Mouse (Mus musculus) liver, embryonic 15.5 days (tissue): ENCODE data around the gene Creg2. TPM values are rescaled to one million over a fixed set of nuclear protein-coding genes. Genes with fewer than 3 reads are reported as not detected.
"Not testable (repeated sequence)": the region's sequence is repeated elsewhere in the genome, so short reads cannot be mapped to it uniquely, and the experiment has no call there.

ENCODE experiments used
- ATAC-seq: fragments of 200-750 bp; cut with Nextera tagmentation; 2 replicates; pipeline ENCODE4 v1.8.0; 2017; ENCODE audit warnings: moderate number of reproducible peaks, mild to moderate bottlenecking, moderate library complexity; ENCODE audit not compliant: insufficient read depth
- H3K27ac ChIP-seq: fragments of 300-500 bp; sonication (generic); replicated peaks from 2 replicates; pipeline ENCODE4 v1.5.1; 2015; ENCODE audit warnings: mild to moderate bottlenecking, inconsistent platforms
- H3K27me3 ChIP-seq: fragments of 300-500 bp; sonication (generic); 2 replicates; pipeline ENCODE4 v1.6.1; 2015; ENCODE audit warnings: mild to moderate bottlenecking, inconsistent platforms
- H3K36me3 ChIP-seq: fragments of 300-500 bp; sonication (generic); replicated peaks from 2 replicates; pipeline ENCODE4 v1.6.1; 2015; ENCODE audit warnings: moderate library complexity, mild to moderate bottlenecking, inconsistent platforms
- H3K4me1 ChIP-seq: fragments of 300-500 bp; sonication (generic); replicated peaks from 2 replicates; pipeline ENCODE4 v1.6.1; 2015; ENCODE audit warnings: inconsistent platforms
- H3K4me2 ChIP-seq: fragments of 300-500 bp; sonication (generic); 2 replicates; pipeline ENCODE4 v1.6.1; 2015; ENCODE audit warnings: moderate library complexity, mild to moderate bottlenecking, inconsistent platforms
- H3K4me3 ChIP-seq: fragments of 300-500 bp; sonication (generic); replicated peaks from 2 replicates; pipeline ENCODE4 v1.5.1; 2015; ENCODE audit warnings: mild to moderate bottlenecking, inconsistent platforms
- H3K9ac ChIP-seq: fragments of 300-500 bp; sonication (generic); 2 replicates; pipeline ENCODE4 v1.6.1; 2015; ENCODE audit warnings: moderate library complexity, mild to moderate bottlenecking, inconsistent platforms
- H3K9me3 ChIP-seq: fragments of 300-500 bp; sonication (generic); replicated peaks from 2 replicates; pipeline ENCODE4 v1.6.1; 2016; ENCODE audit warnings: inconsistent platforms
- WGBS: fragments of 180-500 bp; shearing (Covaris S2); methylation state at CpG from one replicate; pipeline ENCODE4 v1.1.7; 2015; ENCODE audit warnings: mixed read lengths; ENCODE audit not compliant: insufficient replicate concordance; 5-methylcytosine and 5-hydroxymethylcytosine counted together
- polyA plus RNA-seq: library from polyadenylated mRNA; unstranded; fragments of >200 nt; fragmentation: Nextera tagmentation; extraction: Ambion mirVana; gene quantifications from 2 replicates; pipeline ENCODE4 v1.2.1, GENCODE M21; 2015

The Creg2 gene
- polyA plus RNA-seq, 1 experiment from 2014 or later = not detected

DNA sequence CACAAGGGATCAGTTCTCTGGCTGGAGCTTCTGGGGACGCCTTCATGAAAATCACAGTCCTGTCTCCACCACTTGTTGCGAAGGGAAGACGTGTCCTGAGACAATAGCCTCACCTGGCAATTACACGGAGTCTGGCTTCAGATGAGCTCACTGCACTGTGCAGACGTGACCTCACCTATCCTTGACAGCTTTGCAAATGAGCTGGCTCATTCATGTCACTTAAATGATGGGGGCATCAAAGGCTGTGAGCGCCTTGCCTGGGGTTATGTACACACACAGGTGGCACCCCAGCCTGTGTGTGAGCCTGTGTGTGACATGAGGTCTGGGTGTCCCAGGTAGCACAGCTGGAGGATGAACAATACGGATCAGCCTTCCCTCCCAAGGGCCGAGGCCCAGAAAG is 27.6 kb upstream of the Creg2 start:
- Histone ChIP-seq H3K4me1 (no peaks in the 10 kb centered on the region), H3K36me3 (no peaks in the 10 kb centered on the region), H3K9me3 (no peaks in the 10 kb centered on the region), H3K27me3 (no peaks in the 10 kb centered on the region), H3K4me2 (no peak overlapping the region), H3K9ac (no peak overlapping the region), H3K27ac (no peak overlapping the region), H3K4me3 (no peak overlapping the region)
- ATAC-seq = no peak
- 61% methylated on average over 8 of the region's 8 CpGs for WGBS

DNA sequence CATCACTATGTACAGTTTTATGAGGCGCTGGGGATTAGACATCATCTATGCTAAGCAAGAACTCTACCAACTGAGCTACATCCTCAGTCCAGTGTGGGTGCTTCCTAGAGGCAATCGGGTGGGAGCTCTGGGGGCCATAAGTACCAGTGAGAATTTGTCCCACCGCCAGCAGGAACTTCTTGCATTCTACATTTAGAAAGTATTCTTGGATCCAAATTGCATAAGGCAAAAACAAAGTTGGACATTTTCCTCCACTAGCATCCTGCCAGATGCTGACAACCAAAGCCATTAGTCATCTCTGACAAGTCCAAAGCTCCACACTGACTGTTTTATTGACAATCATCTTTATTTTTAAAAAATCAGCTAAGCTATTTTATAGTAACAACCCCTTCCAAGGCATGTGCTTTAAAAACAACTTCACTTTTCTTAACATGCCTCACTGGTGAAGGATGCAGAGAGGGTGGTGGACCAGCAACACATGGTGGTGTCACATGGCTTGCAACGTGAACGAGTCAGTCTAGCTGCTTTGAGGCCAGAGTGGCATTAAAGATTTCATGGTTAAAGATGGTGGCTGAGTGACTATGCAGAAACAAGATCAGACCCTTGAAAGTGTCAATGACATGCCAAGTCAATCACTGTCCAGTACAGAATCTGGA is 25.1 kb upstream of the Creg2 start:
- Histone ChIP-seq H3K4me1 (no peaks in the 10 kb centered on the region), H3K9me3 (no peaks in the 10 kb centered on the region), H3K4me2 (no peak overlapping the region), H3K4me3 (no peak overlapping the region), H3K27me3 (no peaks in the 10 kb centered on the region), H3K36me3 (no peaks in the 10 kb centered on the region), H3K27ac (no peak overlapping the region), H3K9ac (no peak overlapping the region)
- 73% methylated on average over 5 of the region's 5 CpGs for WGBS
- ATAC-seq = no peak

DNA sequence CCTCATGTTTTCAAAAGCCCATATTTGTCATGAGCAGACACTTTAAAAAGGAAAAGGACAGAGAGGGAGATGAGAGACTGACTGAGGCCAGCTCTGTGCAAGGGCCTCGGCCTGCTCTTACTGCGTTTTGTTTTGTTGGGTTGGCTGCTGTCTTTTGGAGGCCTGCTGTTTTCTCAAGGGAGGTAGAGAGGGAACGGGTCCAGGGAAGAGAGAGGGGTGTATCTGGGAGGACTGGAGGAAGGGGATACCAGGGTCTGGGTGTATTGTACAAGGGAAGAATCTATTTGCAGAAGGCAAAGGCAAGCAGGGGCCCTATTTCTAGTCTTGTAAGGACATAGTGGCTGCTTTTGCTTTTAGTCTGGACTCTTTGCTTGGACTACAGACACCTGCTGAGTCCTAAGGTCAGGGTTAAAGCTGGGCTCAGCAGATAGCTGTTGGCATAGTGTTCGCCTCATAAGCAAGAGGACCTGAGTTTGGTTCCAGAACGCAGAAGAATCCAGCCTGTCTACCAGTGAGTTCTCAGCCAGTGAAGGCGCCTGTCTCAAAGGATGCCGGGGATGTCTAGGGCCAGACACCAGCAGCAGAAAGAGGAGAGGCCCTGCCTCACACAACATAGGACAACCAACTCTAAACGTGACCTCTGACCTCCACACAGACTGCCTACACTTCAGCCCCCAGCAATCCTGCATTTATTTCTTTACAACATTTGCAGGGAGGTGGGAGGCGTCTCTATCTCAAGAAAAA is 21.3 kb upstream of the Creg2 start:
- no peaks in the 10 kb centered on the region for H3K4me1 ChIP-seq
- H3K4me3 ChIP-seq = no peak overlapping the region
- no peak overlapping the region for H3K9ac ChIP-seq
- H3K4me2 ChIP-seq = no peak overlapping the region
- H3K36me3 ChIP-seq = no peaks in the 10 kb centered on the region
- no peak overlapping the region for H3K27ac ChIP-seq
- 68% methylated on average over 9 of the region's 9 CpGs for WGBS
- H3K9me3 ChIP-seq = no peaks in the 10 kb centered on the region
- H3K27me3 ChIP-seq = no peaks in the 10 kb centered on the region
- ATAC-seq = no peak

DNA sequence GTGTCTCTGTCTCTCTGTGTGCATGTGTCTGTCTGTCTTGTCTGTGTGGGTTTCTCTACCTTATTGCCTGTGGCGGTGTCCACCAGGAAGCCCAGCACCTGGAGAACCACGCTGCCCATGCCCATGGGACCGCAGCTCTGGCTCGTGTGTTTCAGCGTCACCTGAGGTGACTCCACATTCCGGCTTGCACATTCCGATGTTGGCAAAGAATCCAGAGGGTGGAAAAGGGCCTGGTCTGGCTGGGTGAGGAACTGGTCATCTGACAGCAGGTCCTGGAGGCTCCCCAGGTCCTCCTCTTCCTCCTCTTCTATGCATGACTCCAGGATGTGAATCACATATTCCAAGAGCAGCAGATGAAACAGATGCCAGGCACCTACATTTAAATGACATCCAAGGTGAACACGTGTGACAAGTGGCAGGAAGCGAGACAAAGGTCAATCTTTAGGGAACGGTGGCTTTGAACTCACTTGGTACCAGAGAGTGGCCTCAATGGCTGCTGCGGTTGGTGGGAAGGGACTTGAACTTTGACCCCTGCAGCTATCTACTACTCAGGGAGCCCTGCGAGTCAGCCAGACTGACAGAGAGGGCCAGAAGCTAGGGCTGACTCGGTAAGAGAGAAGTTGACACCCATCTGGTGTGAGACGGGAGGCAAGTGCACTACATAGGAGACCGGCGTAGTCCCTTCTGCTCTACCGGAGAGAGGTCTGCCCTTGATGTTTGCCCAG is 19.1 kb upstream of the Creg2 start:
- Histone ChIP-seq H3K36me3 (no peaks in the 10 kb centered on the region), H3K27me3 (no peaks in the 10 kb centered on the region), H3K4me3 (no peak overlapping the region), H3K9me3 (no peaks in the 10 kb centered on the region), H3K4me2 (no peak overlapping the region), H3K9ac (no peak overlapping the region), H3K27ac (no peak overlapping the region), H3K4me1 (no peaks in the 10 kb centered on the region)
- WGBS = 68% methylated on average over 17 of the region's 17 CpGs
- ATAC-seq = no peak

DNA sequence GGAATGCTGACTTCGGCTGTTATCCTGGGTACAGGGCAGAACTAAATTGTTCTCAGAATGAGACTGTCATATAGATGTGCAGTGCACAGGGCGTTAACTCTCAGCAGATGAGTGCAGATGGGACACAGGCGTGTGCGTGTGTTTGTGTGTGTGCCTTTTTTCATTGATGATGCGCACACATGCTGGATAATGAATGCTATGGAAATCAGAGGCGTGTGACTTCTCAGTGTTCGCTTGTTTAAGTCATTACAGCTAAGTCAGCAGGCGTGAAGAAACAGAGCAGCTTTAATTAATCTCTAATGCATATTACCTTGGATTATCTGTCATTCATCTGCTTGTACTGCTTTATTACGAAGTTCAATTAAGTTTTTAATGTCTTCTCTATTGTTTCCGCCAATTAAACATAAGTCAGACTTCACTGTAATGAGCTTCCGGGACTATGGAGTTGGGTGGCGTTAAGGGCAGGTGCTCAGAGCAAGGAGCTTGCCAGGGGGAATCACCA is 15.5 kb upstream of the Creg2 start:
- H3K4me1 ChIP-seq = no peaks in the 10 kb centered on the region
- H3K9me3 ChIP-seq = no peaks in the 10 kb centered on the region
- WGBS = 69% methylated on average over 12 of the region's 12 CpGs
- no peaks in the 10 kb centered on the region for H3K27me3 ChIP-seq
- no peak overlapping the region for H3K4me3 ChIP-seq
- H3K27ac ChIP-seq = no peak overlapping the region
- ATAC-seq = no peak
- H3K36me3 ChIP-seq = no peaks in the 10 kb centered on the region
- H3K9ac ChIP-seq = no peak overlapping the region
- no peak overlapping the region for H3K4me2 ChIP-seq

DNA sequence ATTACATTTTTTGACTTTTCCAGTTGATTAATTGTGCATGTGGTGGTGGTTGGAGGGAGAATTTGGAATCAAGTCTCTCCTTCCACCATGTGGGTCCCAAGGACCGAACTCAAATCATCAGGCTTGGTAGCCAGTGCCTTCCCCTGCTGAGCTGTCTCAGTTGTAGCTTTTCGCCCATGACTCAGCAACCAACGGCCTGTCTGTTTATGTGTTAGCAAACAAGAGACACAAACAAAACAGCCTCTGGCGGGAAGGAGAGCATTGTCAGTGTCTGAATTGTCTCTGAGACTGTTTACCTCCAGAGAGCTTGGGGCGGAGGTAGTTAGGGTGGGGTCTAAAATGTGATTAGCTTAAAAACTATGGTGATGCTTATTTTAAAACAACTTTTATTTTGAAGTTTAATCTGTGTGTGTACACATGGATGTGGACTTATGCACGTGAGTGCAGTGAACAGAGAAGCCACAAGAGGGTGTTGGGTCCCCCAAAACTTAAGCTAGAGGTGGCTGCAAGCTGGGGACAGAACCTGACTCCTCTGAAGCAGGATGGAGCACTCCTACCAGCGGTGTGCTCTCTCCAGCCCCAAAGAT is 12.9 kb upstream of the Creg2 start:
- H3K4me2 ChIP-seq = no peak overlapping the region
- H3K4me1 ChIP-seq = no peaks in the 10 kb centered on the region
- H3K36me3 ChIP-seq = no peaks in the 10 kb centered on the region
- ATAC-seq = no peak
- no peak overlapping the region for H3K4me3 ChIP-seq
- H3K9me3 ChIP-seq = no peaks in the 10 kb centered on the region
- no peak overlapping the region for H3K9ac ChIP-seq
- no peak overlapping the region for H3K27ac ChIP-seq
- 62% methylated on average over 7 of the region's 7 CpGs for WGBS
- no peaks in the 10 kb centered on the region for H3K27me3 ChIP-seq

DNA sequence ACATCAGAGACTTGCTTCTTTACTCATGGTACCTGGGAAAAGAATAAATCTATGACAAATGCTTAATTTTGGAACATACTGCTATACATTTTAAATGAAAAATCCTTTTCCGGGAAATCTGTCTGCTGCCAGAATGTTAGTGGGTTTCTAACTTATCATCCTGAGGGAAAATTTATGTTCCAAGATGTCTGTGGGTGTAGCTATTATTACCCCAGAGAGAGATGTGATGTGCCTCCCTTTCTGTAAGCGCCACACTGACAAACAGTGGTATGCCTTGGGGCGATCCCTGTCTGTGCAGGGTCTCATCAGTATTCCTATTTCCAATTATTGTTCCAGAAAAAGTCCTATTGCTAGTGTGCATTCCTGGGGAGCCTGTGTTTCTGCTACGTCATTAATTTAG is 11.8 kb upstream of the Creg2 start:
- no peak overlapping the region for H3K9ac ChIP-seq
- H3K27ac ChIP-seq = no peak overlapping the region
- no peaks in the 10 kb centered on the region for H3K4me1 ChIP-seq
- H3K9me3 ChIP-seq = no peaks in the 10 kb centered on the region
- no peak overlapping the region for H3K4me2 ChIP-seq
- no peak overlapping the region for H3K4me3 ChIP-seq
- WGBS = 74% methylated on average over 4 of the region's 4 CpGs
- H3K27me3 ChIP-seq = no peaks in the 10 kb centered on the region
- ATAC-seq = no peak
- H3K36me3 ChIP-seq = no peaks in the 10 kb centered on the region

DNA sequence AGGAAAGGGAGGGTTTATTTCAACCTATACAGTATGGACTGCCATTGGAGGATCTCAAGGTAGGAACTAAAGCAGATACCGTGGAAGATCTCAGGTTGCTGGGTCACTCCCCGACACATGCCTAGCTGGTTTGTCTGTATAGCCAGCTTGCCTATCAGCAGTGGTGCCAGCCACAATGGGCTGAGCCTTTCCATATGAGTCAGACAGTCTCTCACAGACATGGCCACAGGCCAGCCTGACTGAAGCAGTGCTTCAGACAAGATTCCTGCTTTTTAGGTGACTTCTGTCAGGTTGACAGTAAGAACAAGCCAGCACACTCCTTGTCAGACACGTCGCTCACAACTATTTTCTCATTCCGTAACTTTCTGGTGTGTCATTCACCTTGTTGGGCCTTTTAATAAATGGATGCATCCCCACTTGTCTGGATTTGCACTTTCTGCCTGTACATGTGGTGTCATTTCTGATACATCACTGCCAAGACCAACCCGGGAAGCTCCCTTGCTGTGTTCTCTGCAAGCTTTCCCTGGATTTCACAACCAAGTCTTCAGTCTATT is 5.8 kb upstream of the Creg2 start:
- Histone ChIP-seq H3K9ac (no peak overlapping the region), H3K4me3 (no peak overlapping the region), H3K27me3 (peaks cover 15% of the 10 kb centered on the region), H3K27ac (no peak overlapping the region), H3K4me1 (no peaks in the 10 kb centered on the region), H3K9me3 (no peaks in the 10 kb centered on the region), H3K4me2 (no peak overlapping the region), H3K36me3 (no peaks in the 10 kb centered on the region)
- 68% methylated on average over 6 of the region's 6 CpGs for WGBS
- no peak for ATAC-seq

DNA sequence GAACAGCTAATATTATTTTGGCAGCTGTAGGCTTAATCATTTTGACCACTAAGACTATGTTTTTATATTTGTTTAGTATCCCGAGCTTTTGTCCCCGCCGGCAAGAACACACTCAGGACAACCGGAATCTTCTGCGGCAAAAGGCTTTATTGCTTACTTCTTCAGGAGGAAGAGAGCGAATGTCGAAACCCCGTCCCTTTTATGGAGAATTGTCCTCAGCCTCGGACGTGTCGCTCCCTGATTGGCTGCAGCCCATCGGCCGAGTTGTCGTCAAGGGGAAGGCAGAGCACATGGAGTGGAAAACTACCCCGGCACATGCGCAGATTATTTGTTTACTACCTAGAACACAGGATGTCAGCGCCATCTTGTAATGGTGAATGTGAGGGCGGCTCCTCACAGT is 3.6 kb upstream of the Creg2 start:
- H3K27me3 ChIP-seq = peaks cover 36% of the 10 kb centered on the region
- not testable (repeated sequence) for H3K9me3 ChIP-seq, H3K9ac ChIP-seq, ATAC-seq, H3K4me3 ChIP-seq, H3K27ac ChIP-seq, H3K36me3 ChIP-seq, H3K4me2 ChIP-seq, H3K4me1 ChIP-seq
- 77% methylated on average over 18 of the region's 18 CpGs for WGBS

DNA sequence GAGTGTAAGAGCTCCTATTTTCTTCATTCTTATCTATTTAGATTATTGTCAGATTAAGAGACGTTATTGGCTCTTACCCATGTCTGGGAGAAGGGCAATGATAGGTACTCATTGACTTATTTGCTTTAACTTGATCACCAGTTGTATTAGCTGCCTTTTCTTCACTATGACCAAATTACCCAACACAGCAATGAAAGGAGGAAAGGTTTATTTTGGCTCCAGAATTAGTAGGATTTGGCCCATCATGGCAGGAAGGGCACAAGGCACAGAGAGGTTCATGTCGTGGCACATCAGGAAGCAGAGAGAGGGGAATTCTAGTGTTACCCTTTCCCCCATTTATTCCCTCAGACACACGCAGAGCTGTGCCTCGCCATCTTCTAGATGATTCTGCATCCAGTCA is 1.8 kb upstream of the Creg2 start:
- no peak overlapping the region for H3K4me2 ChIP-seq
- WGBS = 54% methylated on average over 4 of the region's 4 CpGs
- ATAC-seq = no peak
- H3K36me3 ChIP-seq = no peaks in the 10 kb centered on the region
- H3K9me3 ChIP-seq = no peaks in the 10 kb centered on the region
- H3K27me3 ChIP-seq = peaks cover 54% of the 10 kb centered on the region
- no peak overlapping the region for H3K9ac ChIP-seq
- H3K4me3 ChIP-seq = no peak overlapping the region
- no peak overlapping the region for H3K27ac ChIP-seq
- H3K4me1 ChIP-seq = no peaks in the 10 kb centered on the region; the same call in 1 of the 2 replicates
